Mouse (Mus musculus): ENCODE results near the gene Cfap65. TPM values are rescaled to one million over a fixed set of nuclear protein-coding genes. Genes with fewer than 3 reads are reported as not detected.

Gene Cfap65
- polyA plus RNA-seq, 1 experiment from 2014 or later: 0.90 TPM

DNA sequence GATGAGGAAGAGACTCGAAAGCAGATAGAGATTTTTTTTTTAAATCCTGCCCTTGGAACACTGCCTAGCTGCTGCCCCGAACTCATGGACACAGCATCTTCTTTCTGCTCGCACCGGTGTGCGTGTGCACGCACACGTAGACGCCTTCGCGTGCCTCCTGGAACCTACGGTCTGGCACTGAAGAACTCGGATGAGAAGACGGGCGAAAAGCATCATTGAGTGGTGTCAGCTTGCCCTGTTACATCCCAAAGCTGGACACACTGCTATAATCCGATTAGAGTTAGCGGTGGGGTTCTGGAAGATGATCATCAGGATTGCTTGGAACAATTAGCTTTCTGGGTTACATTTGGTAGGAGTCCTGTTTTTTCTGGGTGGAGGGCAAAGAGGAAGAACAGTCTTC is 76.6 kb downstream of the Cfap65 start:
- Histone ChIP-seq H3K4me3 (peak overlapping the region; percentile 73), H3K27ac (peak overlapping the region; percentile 69), H3K4me1 (peaks cover 49% of the 10 kb centered on the region), H3K9me3 (no peaks in the 10 kb centered on the region), H3K9ac (peak overlapping the region; percentile 91; the same call in 1 of the 2 replicates), H3K4me2 (peak overlapping the region; percentile 92), H3K36me3 (replicated peaks) (no peaks in the 10 kb centered on the region), H3K27me3 (replicated peaks) (no peaks in the 10 kb centered on the region)
- ATAC-seq (replicated peaks): no peak
- 2% methylated on average over 16 of the region's 16 CpGs for WGBS

DNA sequence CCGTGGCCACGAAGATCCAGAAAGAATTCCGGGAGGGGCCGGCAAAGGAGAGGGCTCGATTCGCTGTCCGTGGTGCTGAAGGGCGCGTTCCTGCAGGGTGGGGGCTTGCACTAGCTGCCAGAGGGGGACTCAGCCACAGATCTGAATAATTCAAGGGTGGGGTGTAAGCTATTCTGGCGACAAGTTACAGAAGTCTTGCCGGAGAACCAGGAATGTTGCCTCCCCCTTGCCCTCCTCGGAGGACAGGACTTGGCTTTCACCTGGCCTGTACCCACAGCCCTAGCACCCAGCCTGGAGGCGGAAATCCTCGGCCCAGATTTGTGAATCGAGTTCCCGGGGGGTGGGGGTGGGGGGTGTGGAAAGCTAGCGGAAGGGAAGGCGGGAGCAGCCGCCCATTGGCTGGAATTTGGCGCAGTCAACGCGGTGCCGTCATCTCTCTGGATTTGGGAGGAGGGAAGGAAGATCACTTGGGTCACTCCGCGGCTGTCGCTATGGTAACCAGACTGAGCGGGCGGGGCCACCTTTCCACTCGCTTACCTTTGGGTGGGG is 77.2 kb downstream of the Cfap65 start:
- H3K4me1 ChIP-seq: peaks cover 49% of the 10 kb centered on the region
- peak overlapping the region; percentile 91 for H3K9ac ChIP-seq
- H3K9me3 ChIP-seq: no peaks in the 10 kb centered on the region
- peak overlapping the region; percentile 92 for H3K4me2 ChIP-seq
- peak overlapping the region; percentile 73 for H3K4me3 ChIP-seq
- ATAC-seq (replicated peaks): peak; percentile 69
- H3K27ac ChIP-seq: peak overlapping the region; percentile 80
- H3K27me3 ChIP-seq (replicated peaks): no peaks in the 10 kb centered on the region
- under 1% methylated on average over 29 of the region's 29 CpGs for WGBS
- no peaks in the 10 kb centered on the region for H3K36me3 ChIP-seq (replicated peaks)

DNA sequence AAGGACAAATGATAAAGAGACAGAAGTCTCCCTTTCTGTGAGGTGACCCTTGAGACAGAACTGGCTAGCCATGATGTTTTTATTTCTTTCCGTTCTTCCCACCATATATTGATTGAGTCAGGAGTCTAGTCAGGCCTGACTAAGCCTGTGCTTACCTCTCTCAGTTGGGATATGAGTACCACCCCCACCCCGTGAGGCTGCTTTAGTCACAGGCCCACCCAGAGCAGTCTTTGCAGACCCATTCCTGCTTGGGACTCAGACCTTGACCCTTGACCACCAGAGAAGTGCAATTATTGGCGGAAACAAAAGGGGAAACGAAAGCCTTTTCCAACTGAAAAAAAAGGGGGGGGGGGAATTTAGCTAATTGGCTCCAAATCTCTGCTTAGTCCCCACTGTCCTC is 77.7 kb downstream of the Cfap65 start:
- WGBS: 7% methylated on average over 4 of the region's 4 CpGs
- Histone ChIP-seq H3K4me3 (peak overlapping the region; percentile 73), H3K9me3 (no peaks in the 10 kb centered on the region), H3K4me1 (peaks cover 49% of the 10 kb centered on the region), H3K4me2 (peak overlapping the region; percentile 92), H3K27me3 (replicated peaks) (no peaks in the 10 kb centered on the region), H3K9ac (peak overlapping the region; percentile 91), H3K27ac (peak overlapping the region; percentile 80), H3K36me3 (replicated peaks) (no peaks in the 10 kb centered on the region)
- no peak for ATAC-seq (replicated peaks)

- Histone ChIP-seq H3K9ac (peak overlapping the region; percentile 91), H3K9me3 (no peaks in the 10 kb centered on the region), H3K27ac (0 out of 2 replicates have a peak overlapping the region, but pooled peaks have one; percentile 31), H3K4me3 (peak overlapping the region; percentile 73), H3K36me3 (replicated peaks) (no peaks in the 10 kb centered on the region), H3K4me2 (peak overlapping the region; percentile 92), H3K4me1 (peaks cover 49% of the 10 kb centered on the region), H3K27me3 (replicated peaks) (no peaks in the 10 kb centered on the region)
- no peak for ATAC-seq (replicated peaks)
- 4% methylated on average over 20 of the region's 20 CpGs for WGBS
Observed at GRCm38 (mm10) chr1:74857201-74857600, 78.2 kb downstream of the Cfap65 start.

GRCm38 (mm10) chr1:74856791-74857190 is 78.6 kb downstream of the Cfap65 start:
- Histone ChIP-seq H3K27me3 (replicated peaks) (no peaks in the 10 kb centered on the region), H3K27ac (no peak overlapping the region), H3K36me3 (replicated peaks) (no peaks in the 10 kb centered on the region), H3K9ac (peak overlapping the region; percentile 91), H3K4me3 (peak overlapping the region; percentile 73), H3K4me1 (peaks cover 51% of the 10 kb centered on the region), H3K4me2 (peak overlapping the region; percentile 92), H3K9me3 (no peaks in the 10 kb centered on the region)
- 0% methylated on average over 7 of the region's 7 CpGs for WGBS
- ATAC-seq (replicated peaks): no peak

DNA sequence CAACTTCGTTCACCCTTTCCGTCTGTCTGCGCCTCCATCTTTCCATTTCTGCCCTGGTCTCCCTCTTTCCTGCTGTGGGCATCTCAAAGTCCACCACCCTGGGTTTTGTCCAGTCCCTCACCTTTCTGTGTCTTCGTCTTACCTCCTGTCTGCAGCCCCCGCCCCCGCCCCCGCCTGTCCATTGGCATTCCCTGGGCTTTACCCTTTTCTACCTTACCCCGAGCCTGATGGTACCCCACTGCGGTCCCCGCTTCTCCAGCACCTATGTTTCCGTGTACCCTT is 79.0 kb downstream of the Cfap65 start:
- Histone ChIP-seq H3K27ac (peak overlapping the region; percentile 87), H3K36me3 (replicated peaks) (no peaks in the 10 kb centered on the region)

GRCm38 (mm10) chr1:74855651-74856438 is 79.6 kb downstream of the Cfap65 start:
- ATAC-seq (replicated peaks): no peak
- Histone ChIP-seq H3K27ac (peak overlapping the region; percentile 87), H3K4me3 (peak overlapping the region; percentile 73), H3K9me3 (no peaks in the 10 kb centered on the region), H3K4me2 (peak overlapping the region; percentile 92), H3K9ac (peak overlapping the region; percentile 91), H3K4me1 (peaks cover 61% of the 10 kb centered on the region), H3K36me3 (replicated peaks) (no peaks in the 10 kb centered on the region), H3K27me3 (replicated peaks) (no peaks in the 10 kb centered on the region)
- WGBS: under 1% methylated on average over 74 of the region's 74 CpGs

More for the DNA sequence above, 79.0 kb downstream of the Cfap65 start:
- H3K4me3 ChIP-seq: peak overlapping the region; percentile 73
- peak overlapping the region; percentile 91 for H3K9ac ChIP-seq
- H3K4me2 ChIP-seq: peak overlapping the region; percentile 92
- H3K4me1 ChIP-seq: peaks cover 56% of the 10 kb centered on the region
- WGBS: 3% methylated on average over 11 of the region's 11 CpGs
- no peaks in the 10 kb centered on the region for H3K27me3 ChIP-seq (replicated peaks)
- H3K9me3 ChIP-seq: no peaks in the 10 kb centered on the region
- no peak for ATAC-seq (replicated peaks)

DNA sequence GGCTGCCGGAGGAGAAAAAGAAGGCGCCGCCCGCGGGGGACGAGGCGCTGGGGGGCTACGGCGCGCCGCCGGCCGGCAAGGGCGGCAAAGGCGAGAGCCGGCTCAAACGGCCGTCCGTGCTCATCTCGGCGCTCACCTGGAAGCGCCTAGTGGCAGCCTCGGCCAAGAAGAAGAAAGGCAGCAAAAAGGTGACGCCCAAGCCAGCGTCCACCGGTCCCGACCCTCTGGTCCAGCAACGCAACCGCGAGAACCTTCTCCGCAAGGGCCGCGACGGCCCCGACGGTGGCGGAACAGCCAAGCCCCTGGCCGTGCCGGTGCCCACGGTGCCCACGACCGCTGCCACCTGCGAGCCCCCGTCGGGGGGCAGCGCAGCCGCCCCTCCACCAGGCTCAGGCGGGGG is 80.2 kb downstream of the Cfap65 start:
- Histone ChIP-seq H3K27me3 (replicated peaks) (no peaks in the 10 kb centered on the region), H3K27ac (peak overlapping the region; percentile 87), H3K36me3 (replicated peaks) (no peaks in the 10 kb centered on the region), H3K4me3 (peak overlapping the region; percentile 73), H3K4me2 (peak overlapping the region; percentile 92), H3K4me1 (peaks cover 67% of the 10 kb centered on the region), H3K9me3 (no peaks in the 10 kb centered on the region), H3K9ac (peak overlapping the region; percentile 91)
- under 1% methylated on average over 45 of the region's 48 CpGs for WGBS
- ATAC-seq (replicated peaks): peak; percentile 3; the same call in 1 of the 2 replicates

DNA sequence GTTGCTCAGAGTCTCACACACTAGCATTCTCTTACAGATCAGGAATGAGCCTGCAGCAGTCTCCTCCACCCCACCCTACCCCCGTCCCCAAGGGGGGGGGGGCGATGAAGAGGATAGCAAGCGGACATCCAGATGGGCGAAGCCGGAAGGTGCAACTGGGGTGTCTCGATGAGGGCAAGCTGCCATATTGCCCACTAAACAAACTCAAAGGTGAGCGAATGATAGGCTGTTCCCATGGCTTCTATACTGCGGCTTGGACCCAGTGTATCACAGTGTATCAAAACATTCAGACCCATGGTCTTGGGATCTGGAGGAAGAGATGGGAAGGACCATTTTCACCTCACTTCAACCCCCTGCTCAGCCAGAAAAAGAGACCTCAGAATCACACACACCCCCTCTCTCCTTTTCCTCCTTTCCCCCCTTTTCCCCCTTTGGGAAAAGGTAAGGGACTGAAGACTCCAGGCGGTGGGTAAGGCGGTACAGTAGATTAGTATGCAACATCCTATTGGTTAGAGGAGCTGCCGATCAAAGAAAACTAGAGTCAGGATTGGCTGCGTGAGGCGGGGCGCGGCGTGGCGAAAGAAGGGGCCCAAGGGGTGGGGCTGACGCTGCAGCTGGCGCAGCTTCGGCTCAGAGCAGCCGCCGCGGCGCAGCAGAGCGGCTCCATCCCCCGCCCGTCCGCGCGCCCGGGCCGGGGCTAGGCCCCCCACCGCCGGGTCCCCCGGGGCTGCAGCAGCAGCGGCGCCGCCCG is 80.9 kb downstream of the Cfap65 start, which contains the start of gene Cdk5r2:
Gene Cdk5r2 (plus strand): TSS at position 629 of the 751 bp plus-strand sequence.
- peak within 1 kb of the TSS; percentile 92 for H3K4me2 ChIP-seq
- no peaks in the 10 kb centered on the region for H3K36me3 ChIP-seq (replicated peaks)
- 2% methylated on average over 38 of the region's 39 CpGs for WGBS
- peaks cover 62% of the 10 kb centered on the region for H3K4me1 ChIP-seq
- H3K9ac ChIP-seq: peak within 1 kb of the TSS; percentile 91
- ATAC-seq (replicated peaks): peak; percentile 93
- H3K27me3 ChIP-seq (replicated peaks): no peaks in the 10 kb centered on the region
- H3K27ac ChIP-seq: peak within 1 kb of the TSS; percentile 87
- peak within 1 kb of the TSS; percentile 73 for H3K4me3 ChIP-seq
- no peaks in the 10 kb centered on the region for H3K9me3 ChIP-seq

MicroRNAs within 50 kb of the gene (microRNA counts, 519-probe panel; counts per million panel counts)
- microRNA mmu-miR-375: not detected

Small RNAs within 50 kb of the gene (microRNA-seq; reads per million reads assigned to microRNA genes)
- gene Mir375: 503 reads per million, percentile 71 among the genes with 10 or more reads in this experiment

Other genes starting within 250 kb of the Cfap65 start
- 2.4 and 3.3 TPM in 2 replicates for gene Cyp27a1, start 222.0 kb downstream of the Cfap65 start, polyA plus RNA-seq (2015; fragmentation: Nextera tagmentation; extraction: Ambion mirVana)
- gene Prkag3, start 186.4 kb downstream of the Cfap65 start, polyA plus RNA-seq (2015; fragmentation: Nextera tagmentation; extraction: Ambion mirVana): not detected in 2 replicates
- gene Wnt6, start 163.7 kb downstream of the Cfap65 start, polyA plus RNA-seq (2015; fragmentation: Nextera tagmentation; extraction: Ambion mirVana): 5.6 and 7.2 TPM in 2 replicates
- gene Wnt10a, start 144.1 kb downstream of the Cfap65 start, polyA plus RNA-seq (2015; fragmentation: Nextera tagmentation; extraction: Ambion mirVana): 0.34 and 0.37 TPM in 2 replicates
- gene Cdk5r2, start 80.7 kb downstream of the Cfap65 start, polyA plus RNA-seq (2015; fragmentation: Nextera tagmentation; extraction: Ambion mirVana): 9.1 and 9.7 TPM in 2 replicates
- 1.8 TPM in 2 replicates for gene Fev, start 50.2 kb downstream of the Cfap65 start, polyA plus RNA-seq (2015; fragmentation: Nextera tagmentation; extraction: Ambion mirVana)
- gene Cryba2, start 42.5 kb downstream of the Cfap65 start, polyA plus RNA-seq (2015; fragmentation: Nextera tagmentation; extraction: Ambion mirVana): 0.38 and 0.72 TPM in 2 replicates
- 0.10 and 0.11 TPM in 2 replicates for gene Ihh, start 16.1 kb upstream of the Cfap65 start, polyA plus RNA-seq (2015; fragmentation: Nextera tagmentation; extraction: Ambion mirVana)
- gene Nhej1, start 189.6 kb upstream of the Cfap65 start, polyA plus RNA-seq (2015; fragmentation: Nextera tagmentation; extraction: Ambion mirVana): 5.1 and 6.0 TPM in 2 replicates
- gene Slc23a3, start 198.3 kb upstream of the Cfap65 start, polyA plus RNA-seq (2015; fragmentation: Nextera tagmentation; extraction: Ambion mirVana): not detected in 2 replicates
- gene Cnppd1, start 207.1 kb upstream of the Cfap65 start, polyA plus RNA-seq (2015; fragmentation: Nextera tagmentation; extraction: Ambion mirVana): 58.8 and 61.9 TPM in 2 replicates
- 143 and 153 TPM in 2 replicates for gene Retreg2, start 207.2 kb upstream of the Cfap65 start, polyA plus RNA-seq (2015; fragmentation: Nextera tagmentation; extraction: Ambion mirVana)
- 38.3 and 41.1 TPM in 2 replicates for gene Zfand2b, start 233.0 kb upstream of the Cfap65 start, polyA plus RNA-seq (2015; fragmentation: Nextera tagmentation; extraction: Ambion mirVana)
- 45.7 and 46.0 TPM in 2 replicates for gene Abcb6, start 244.8 kb upstream of the Cfap65 start, polyA plus RNA-seq (2015; fragmentation: Nextera tagmentation; extraction: Ambion mirVana)